Mouse (Mus musculus) heart, embryonic 16.5 days (tissue): ENCODE measurements around the gene Rbp1. TPM values are rescaled to one million over a fixed set of nuclear protein-coding genes. Genes with fewer than 3 reads are reported as not detected.

Experiments used
- ATAC-seq: fragments of 200-750 bp; cut with Nextera tagmentation; replicated peaks from 2 replicates; pipeline ENCODE4 v1.8.0; 2017; ENCODE audit warnings: moderate number of reproducible peaks; ENCODE audit not compliant: insufficient read depth, low FRiP score; ENCODE audit errors: extremely low read depth
- H3K27ac ChIP-seq: fragments of 300-500 bp; sonication (generic); 2 replicates; pipeline ENCODE4 v1.5.1; 2014; ENCODE audit warnings: mild to moderate bottlenecking, low read length, control low read depth, moderate library complexity
- H3K27me3 ChIP-seq: fragments of 300-500 bp; sonication (generic); 2 replicates; pipeline ENCODE4 v1.6.1; 2014; ENCODE audit warnings: low read length, mixed read lengths; ENCODE audit not compliant: control insufficient read depth, insufficient read depth
- H3K36me3 ChIP-seq: fragments of 300-500 bp; sonication (generic); 2 replicates; pipeline ENCODE4 v1.6.1; 2014; ENCODE audit not compliant: control insufficient read depth, insufficient read depth
- H3K4me1 ChIP-seq: fragments of 300-500 bp; sonication (generic); 2 replicates; pipeline ENCODE4 v1.6.1; 2014; ENCODE audit warnings: low read length, mixed read lengths; ENCODE audit not compliant: control insufficient read depth, insufficient read depth
- H3K4me2 ChIP-seq: fragments of 300-500 bp; sonication (generic); 2 replicates; pipeline ENCODE4 v1.6.1; 2014; ENCODE audit warnings: low read depth, mild to moderate bottlenecking, control low read depth, low read length
- H3K4me3 ChIP-seq: fragments of 300-500 bp; sonication (generic); 2 replicates; pipeline ENCODE4 v1.5.1; 2014; ENCODE audit warnings: mild to moderate bottlenecking, control low read depth, low read length
- H3K9ac ChIP-seq: fragments of 300-500 bp; sonication (generic); 2 replicates; pipeline ENCODE4 v1.6.1; 2014; ENCODE audit warnings: low read length, control low read depth
- H3K9me3 ChIP-seq: fragments of 300-500 bp; sonication (generic); replicated peaks from 2 replicates; pipeline ENCODE4 v1.6.1; 2016; ENCODE audit warnings: low read length; ENCODE audit not compliant: control insufficient read depth
- WGBS: fragments of 180-500 bp; shearing (Covaris S2); extraction: QIAGEN DNeasy Blood & Tissue Kit; methylation state at CpG from one replicate; pipeline ENCODE4 v1.1.7; 2014; 5-methylcytosine and 5-hydroxymethylcytosine counted together
- polyA plus RNA-seq: library from polyadenylated mRNA; unstranded; fragments of >200 nt; fragmentation: Nextera tagmentation; extraction: Ambion mirVana; gene quantifications from 2 replicates; pipeline ENCODE4 v1.2.1, GENCODE M21; 2015

Rbp1 gene
- polyA plus RNA-seq, 1 experiment from 2014 or later = 40.9 TPM

DNA sequence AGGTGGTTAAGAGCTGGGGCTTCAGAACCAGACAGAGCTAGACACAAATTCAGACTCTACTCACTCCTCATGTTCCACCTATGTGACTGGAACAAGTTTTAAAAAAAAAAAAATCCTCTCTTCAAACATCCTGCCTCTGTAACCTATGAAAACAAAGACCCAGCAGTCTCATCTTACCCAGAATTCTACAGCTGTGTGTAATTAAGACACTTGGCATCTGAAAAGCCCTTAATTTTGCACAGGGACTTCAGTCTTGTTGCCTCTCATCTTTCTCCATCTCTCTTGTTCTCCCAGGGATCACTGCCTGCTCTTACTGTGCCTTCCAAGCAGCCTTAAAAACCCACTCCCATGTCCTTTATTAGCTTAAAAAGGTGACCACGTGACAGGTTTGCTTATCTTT is 2.1 kb upstream of the Rbp1 start:
- Histone ChIP-seq H3K4me2 (no peak overlapping the region), H3K27me3 (no peaks in the 10 kb centered on the region; the same call in 1 of the 2 replicates), H3K9ac (no peak overlapping the region), H3K4me3 (no peak overlapping the region), H3K9me3 (no peaks in the 10 kb centered on the region), H3K27ac (no peak overlapping the region), H3K36me3 (no peaks in the 10 kb centered on the region), H3K4me1 (0 out of 2 replicates have a peak, but pooled peaks cover 2% of the 10 kb centered on the region)
- no peak for ATAC-seq
- WGBS = 52% methylated on average over 1 of the region's 1 CpGs

DNA sequence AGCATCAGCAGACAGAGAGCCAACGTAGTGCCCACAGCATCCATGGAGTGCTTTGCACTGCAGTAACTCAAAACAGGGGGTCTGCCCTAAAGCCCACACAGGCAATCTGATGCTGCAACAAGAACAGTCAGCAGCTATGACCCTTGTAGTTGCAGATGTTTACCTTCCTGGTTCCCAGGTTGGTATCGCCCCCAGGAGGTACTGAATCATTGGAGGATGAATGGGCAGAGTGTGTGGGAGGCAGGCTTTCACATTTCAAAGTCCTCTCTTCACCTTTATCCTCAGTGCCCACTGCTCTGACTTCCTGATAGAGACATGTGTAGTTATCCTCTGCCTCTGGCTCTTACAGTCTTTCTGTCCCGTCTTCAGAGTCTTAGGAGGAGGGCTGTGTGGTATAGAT is 858 bp upstream of the Rbp1 start:
- 0 out of 2 replicates have a peak, but pooled peaks cover 2% of the 10 kb centered on the region for H3K4me1 ChIP-seq
- ATAC-seq = no peak
- no peaks in the 10 kb centered on the region for H3K9me3 ChIP-seq
- no peaks in the 10 kb centered on the region for H3K36me3 ChIP-seq
- H3K4me3 ChIP-seq = no peak overlapping the region
- no peak overlapping the region for H3K27ac ChIP-seq
- no peak overlapping the region for H3K9ac ChIP-seq
- no peak overlapping the region for H3K4me2 ChIP-seq
- no peaks in the 10 kb centered on the region; the same call in 1 of the 2 replicates for H3K27me3 ChIP-seq
- WGBS = 55% methylated on average over 3 of the region's 3 CpGs

DNA sequence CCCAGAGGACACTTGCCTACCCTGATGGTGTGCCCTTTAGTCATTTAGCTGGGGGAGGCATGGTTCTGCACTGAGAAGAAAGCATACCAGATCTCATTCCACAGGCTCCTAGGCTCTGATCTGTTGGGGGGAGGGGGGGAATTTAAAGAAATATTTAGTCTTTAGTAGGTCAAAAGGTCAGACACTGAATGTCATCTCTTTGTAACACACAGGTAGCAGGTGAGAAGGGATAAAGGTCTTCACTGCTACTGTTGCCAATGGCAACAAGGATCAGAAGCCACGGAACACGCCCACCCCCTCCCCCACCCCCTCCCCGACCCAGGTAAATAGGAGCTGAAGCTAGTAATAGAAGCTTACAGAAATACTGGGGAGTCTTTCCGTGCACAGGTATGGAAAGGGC is 930 bp downstream of the Rbp1 start:
- Histone ChIP-seq H3K4me2 (no peak overlapping the region), H3K27ac (no peak overlapping the region), H3K9me3 (no peaks in the 10 kb centered on the region), H3K27me3 (no peaks in the 10 kb centered on the region; the same call in 1 of the 2 replicates), H3K4me3 (no peak overlapping the region), H3K4me1 (peaks cover 4% of the 10 kb centered on the region; the same call in 1 of the 2 replicates), H3K9ac (no peak overlapping the region), H3K36me3 (no peaks in the 10 kb centered on the region)
- no peak for ATAC-seq
- WGBS = 25% methylated on average over 4 of the region's 4 CpGs

DNA sequence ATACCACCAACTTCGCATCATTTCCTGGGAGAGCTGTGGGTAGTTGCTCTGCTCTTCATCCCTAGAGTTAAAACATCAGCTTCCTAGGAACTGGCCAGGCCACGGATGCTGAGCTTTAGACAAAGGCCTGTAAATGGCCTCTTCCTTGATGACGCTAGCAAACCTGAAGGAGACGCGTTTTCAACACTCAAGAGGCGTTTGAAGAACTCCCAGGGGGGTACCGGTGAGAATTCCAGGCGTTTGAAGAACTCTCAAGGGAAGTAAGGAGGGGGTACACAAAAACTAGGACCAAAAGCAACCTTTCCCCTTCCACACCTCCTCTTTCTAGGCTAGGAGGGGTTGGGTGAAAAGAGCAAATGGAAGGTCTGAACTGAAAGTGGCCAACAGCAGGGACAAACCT is 1.5 kb downstream of the Rbp1 start:
- 6% methylated on average over 8 of the region's 8 CpGs for WGBS
- Histone ChIP-seq H3K27me3 (no peaks in the 10 kb centered on the region; the same call in 1 of the 2 replicates), H3K4me3 (peak overlapping the region; percentile 61), H3K27ac (no peak overlapping the region), H3K9me3 (no peaks in the 10 kb centered on the region), H3K9ac (peak overlapping the region; percentile 72; the same call in 1 of the 2 replicates), H3K4me1 (peaks cover 9% of the 10 kb centered on the region), H3K36me3 (no peaks in the 10 kb centered on the region), H3K4me2 (peak overlapping the region; percentile 80)
- no peak for ATAC-seq

DNA sequence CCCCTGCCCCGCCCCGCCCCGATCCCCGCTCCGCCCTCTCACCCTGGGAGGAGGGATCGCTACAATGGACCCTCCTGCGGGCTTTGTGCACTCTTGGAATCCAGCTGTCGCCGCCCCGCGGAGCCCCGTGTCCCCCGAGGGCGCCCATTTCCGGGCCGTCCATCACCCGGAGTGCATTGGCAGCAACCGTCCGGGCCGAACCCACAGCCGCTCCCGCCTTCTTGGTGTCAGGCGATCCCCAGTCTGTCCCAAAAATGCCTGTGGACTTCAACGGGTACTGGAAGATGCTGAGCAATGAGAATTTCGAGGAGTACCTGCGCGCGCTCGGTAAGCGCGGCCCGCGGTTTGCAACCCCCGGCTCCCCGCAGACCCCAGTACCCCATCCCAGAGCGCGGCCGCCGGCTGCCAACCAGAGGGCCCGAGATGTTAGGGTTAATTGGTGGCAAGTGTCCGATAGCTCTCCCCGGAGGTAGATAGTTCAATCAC is 2.0 kb downstream of the Rbp1 start:
- under 1% methylated on average over 40 of the region's 42 CpGs for WGBS
- Histone ChIP-seq H3K4me2 (peak overlapping the region; percentile 80), H3K27me3 (no peaks in the 10 kb centered on the region; the same call in 1 of the 2 replicates), H3K9me3 (no peaks in the 10 kb centered on the region), H3K4me1 (peaks cover 13% of the 10 kb centered on the region), H3K4me3 (peak overlapping the region; percentile 61), H3K36me3 (no peaks in the 10 kb centered on the region), H3K9ac (peak overlapping the region; percentile 72), H3K27ac (peak overlapping the region; percentile 49)
- ATAC-seq = peak; percentile 59

DNA sequence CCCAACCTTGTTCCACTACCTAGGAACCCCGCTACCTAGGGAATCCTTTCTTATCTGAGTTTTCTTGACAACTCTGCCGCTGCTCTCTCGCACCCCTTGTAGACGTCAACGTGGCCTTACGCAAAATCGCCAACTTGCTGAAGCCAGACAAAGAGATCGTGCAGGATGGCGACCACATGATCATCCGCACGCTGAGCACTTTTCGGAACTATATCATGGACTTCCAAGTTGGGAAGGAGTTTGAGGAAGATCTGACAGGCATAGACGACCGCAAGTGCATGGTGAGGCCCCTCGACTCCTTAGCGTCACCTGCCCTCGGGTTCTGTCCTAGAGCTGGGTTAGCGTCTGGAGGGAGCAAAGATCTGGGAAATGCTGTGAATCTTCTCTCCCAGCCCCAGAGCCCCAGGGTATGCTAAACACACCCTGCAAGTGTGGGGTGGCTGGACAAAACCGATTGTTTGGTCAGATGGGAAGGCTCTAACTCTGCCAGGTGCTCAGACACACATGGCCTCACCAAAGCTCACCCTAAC is 2.7 kb downstream of the Rbp1 start:
- no peak for ATAC-seq
- Histone ChIP-seq H3K4me2 (peak overlapping the region; percentile 80), H3K9me3 (no peaks in the 10 kb centered on the region), H3K4me1 (peaks cover 13% of the 10 kb centered on the region), H3K4me3 (peak overlapping the region; percentile 61), H3K27me3 (no peaks in the 10 kb centered on the region; the same call in 1 of the 2 replicates), H3K36me3 (no peaks in the 10 kb centered on the region), H3K27ac (peak overlapping the region; percentile 49), H3K9ac (peak overlapping the region; percentile 72)
- 11% methylated on average over 19 of the region's 19 CpGs for WGBS

DNA sequence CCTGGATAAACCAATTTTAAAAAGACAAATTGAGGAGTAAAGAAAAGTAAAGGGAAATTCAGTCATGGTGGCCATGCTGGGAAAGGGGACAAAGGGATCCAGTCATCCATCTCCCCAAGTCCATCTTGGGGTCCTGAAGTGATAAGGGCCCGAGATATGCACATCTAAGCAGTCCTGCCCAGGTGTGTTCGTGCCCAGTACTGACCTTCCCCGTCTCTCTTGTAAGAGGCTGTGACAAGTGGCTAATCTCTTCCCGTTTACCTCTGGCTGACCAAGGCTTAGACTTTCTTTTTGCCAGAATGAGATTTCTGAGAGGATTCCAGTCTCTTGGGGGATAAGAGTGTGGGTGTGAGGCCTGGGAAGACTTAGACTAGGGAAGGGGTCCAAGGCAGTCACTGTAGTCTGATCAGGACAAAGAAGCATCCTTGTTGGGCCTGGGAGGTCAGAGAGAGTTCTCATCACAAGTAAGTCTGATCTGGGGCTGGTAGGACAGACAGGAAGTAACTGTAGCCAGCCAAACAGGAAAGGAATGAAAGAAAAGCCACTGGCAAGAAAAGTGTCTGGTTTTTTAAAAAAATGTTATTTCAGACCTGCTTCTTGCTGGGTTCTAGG is 5.3 kb downstream of the Rbp1 start:
- Histone ChIP-seq H3K4me3 (no peak overlapping the region), H3K4me1 (peaks cover 13% of the 10 kb centered on the region), H3K9ac (no peak overlapping the region), H3K27ac (peak overlapping the region; percentile 71), H3K27me3 (no peaks in the 10 kb centered on the region; the same call in 1 of the 2 replicates), H3K36me3 (no peaks in the 10 kb centered on the region), H3K4me2 (peak overlapping the region; percentile 80), H3K9me3 (no peaks in the 10 kb centered on the region)
- 41% methylated on average over 4 of the region's 4 CpGs for WGBS
- ATAC-seq = no peak

DNA sequence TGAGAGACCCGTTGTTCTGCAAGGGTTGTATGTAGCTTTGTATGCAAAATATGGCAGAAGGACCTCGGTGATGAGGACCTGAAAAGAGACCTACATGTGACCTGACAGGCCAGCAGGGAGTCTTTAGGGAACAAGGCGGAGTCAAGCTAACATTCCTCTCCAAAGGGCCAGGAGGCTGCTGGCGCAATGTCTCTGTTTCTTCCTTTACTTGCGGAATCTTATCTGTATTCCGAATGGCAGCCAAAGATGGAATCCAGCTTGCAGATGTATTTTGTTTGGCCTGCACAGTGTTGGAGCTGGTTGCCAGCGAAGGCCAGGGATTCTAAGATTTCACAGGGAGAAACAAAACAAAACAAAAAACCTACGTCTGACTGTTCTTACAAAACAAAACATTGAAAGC is 6.0 kb downstream of the Rbp1 start:
- Histone ChIP-seq H3K27me3 (no peaks in the 10 kb centered on the region; the same call in 1 of the 2 replicates), H3K36me3 (no peaks in the 10 kb centered on the region), H3K4me3 (no peak overlapping the region), H3K4me1 (peaks cover 13% of the 10 kb centered on the region), H3K4me2 (peak overlapping the region; percentile 41), H3K9ac (no peak overlapping the region), H3K9me3 (no peaks in the 10 kb centered on the region), H3K27ac (peak overlapping the region; percentile 83)
- WGBS = 32% methylated on average over 8 of the region's 8 CpGs
- ATAC-seq = peak; percentile 49

DNA sequence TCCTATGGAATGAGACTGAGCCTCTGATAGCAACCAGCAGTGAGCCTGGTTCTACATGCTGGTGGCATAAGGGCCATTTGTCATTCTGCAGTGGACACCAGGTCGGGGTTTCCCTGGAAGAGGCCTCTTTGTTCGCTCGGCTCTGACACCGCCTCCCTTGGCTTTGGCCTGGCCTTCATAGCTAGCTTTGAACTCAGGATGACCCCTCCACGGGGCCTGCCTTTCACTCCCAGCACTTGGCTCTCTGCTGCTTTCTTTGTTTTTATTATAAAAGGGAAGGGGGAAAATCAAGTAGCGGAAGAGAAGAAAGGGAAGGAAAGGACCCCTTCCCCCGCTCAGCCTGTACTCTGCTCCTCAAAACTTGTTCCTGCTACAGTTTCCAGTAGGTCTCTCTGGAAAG is 7.0 kb downstream of the Rbp1 start:
- Histone ChIP-seq H3K4me1 (peaks cover 11% of the 10 kb centered on the region), H3K9ac (no peak overlapping the region), H3K27me3 (no peaks in the 10 kb centered on the region; the same call in 1 of the 2 replicates), H3K36me3 (no peaks in the 10 kb centered on the region), H3K4me3 (no peak overlapping the region), H3K4me2 (peak overlapping the region; percentile 41), H3K9me3 (no peaks in the 10 kb centered on the region), H3K27ac (peak overlapping the region; percentile 83)
- ATAC-seq = peak; percentile 41
- WGBS = 23% methylated on average over 7 of the region's 7 CpGs
